Mouse (Mus musculus): ENCODE measurements around the gene Cdc37l1.

DNA sequence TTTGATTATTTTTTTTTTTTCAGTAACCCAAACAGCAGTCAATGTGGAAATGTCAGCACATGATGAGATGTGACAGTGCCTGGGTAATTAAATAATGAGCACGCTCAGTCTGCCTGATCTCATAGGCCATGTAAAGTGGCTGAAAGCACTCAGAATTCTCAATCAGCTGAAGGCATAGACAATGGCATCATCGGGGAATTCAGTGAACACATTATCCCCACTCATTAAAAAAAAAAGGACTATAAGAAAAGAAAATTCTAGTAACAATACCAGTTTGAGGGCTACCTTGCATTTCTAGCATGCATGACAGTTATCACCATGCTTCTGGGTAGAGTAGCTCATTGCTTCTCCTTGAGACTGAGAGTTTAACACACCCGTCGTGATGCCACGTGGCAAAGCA, 38.9 kb upstream of the Cdc37l1 start:
- TF ChIP-seq CTCF (IDR thresholded peaks at IDR 0.05; ENCODE audit: low read depth) (no peak), EP300 (IDR thresholded peaks at IDR 0.05; ENCODE audit: low read depth) (no peak)

All from heart, postnatal 0 days (tissue).